Mouse (Mus musculus) limb, embryonic 14.5 days (tissue): Measurements from ENCODE around the gene Tmcc3. TPM values are rescaled to one million over a fixed set of nuclear protein-coding genes. Genes with fewer than 3 reads are reported as not detected.

Source experiments
- ATAC-seq: fragments of 200-750 bp; cut with Nextera tagmentation; 2 replicates; pipeline ENCODE4 v1.8.0; 2017; ENCODE audit warnings: low read depth, moderate number of reproducible peaks, moderate TSS enrichment; ENCODE audit not compliant: low FRiP score
- DNase-seq: peaks from one replicate; pipeline ENCODE4 v3.0.0-alpha.2; 2015; ENCODE audit warnings: low spot score
- H3K27ac ChIP-seq: fragments of 300-500 bp; sonication (generic); replicated peaks from 2 replicates; pipeline ENCODE4 v1.5.1; 2014; ENCODE audit warnings: low read depth, mild to moderate bottlenecking, low read length, moderate library complexity, mixed read lengths
- H3K27me3 ChIP-seq: fragments of 300-500 bp; sonication (generic); 2 replicates; pipeline ENCODE4 v1.6.1; 2014; ENCODE audit warnings: low read length, mixed read lengths; ENCODE audit not compliant: control insufficient read depth, insufficient read depth
- H3K36me3 ChIP-seq: fragments of 300-500 bp; sonication (generic); 2 replicates; pipeline ENCODE4 v1.6.1; 2014; ENCODE audit warnings: mild to moderate bottlenecking, low read length, moderate library complexity, mixed read lengths; ENCODE audit not compliant: control insufficient read depth, insufficient read depth
- H3K4me1 ChIP-seq: fragments of 300-500 bp; sonication (generic); 2 replicates; pipeline ENCODE4 v1.6.1; 2014; ENCODE audit warnings: antibody characterized with exemption, low read length, mixed read lengths; ENCODE audit not compliant: control insufficient read depth, insufficient read depth
- H3K4me2 ChIP-seq: fragments of 300-500 bp; sonication (generic); replicated peaks from 2 replicates; pipeline ENCODE4 v1.6.1; 2014; ENCODE audit warnings: low read depth, mild to moderate bottlenecking, low read length, moderate library complexity; ENCODE audit not compliant: severe bottlenecking
- H3K4me3 ChIP-seq: fragments of 300-500 bp; sonication (generic); replicated peaks from 2 replicates; pipeline ENCODE4 v1.5.1; 2014; ENCODE audit warnings: low read length
- H3K9ac ChIP-seq: fragments of 300-500 bp; sonication (generic); 2 replicates; pipeline ENCODE4 v1.6.1; 2014; ENCODE audit warnings: mild to moderate bottlenecking, low read depth, low read length, moderate library complexity; ENCODE audit not compliant: severe bottlenecking
- H3K9me3 ChIP-seq: fragments of 300-500 bp; sonication (generic); 2 replicates; pipeline ENCODE4 v1.6.1; 2016; ENCODE audit warnings: low read length; ENCODE audit not compliant: control insufficient read depth
- POLR2A ChIP-seq: fragments of 200-500 bp; IDR thresholded peaks from 2 replicates; pipeline ENCODE4 v1.8.0; 2012; ENCODE audit warnings: inconsistent platforms, mild to moderate bottlenecking, moderate library complexity, borderline replicate concordance; ENCODE audit not compliant: insufficient read depth, insufficient read length; ENCODE audit errors: extremely low read depth
- WGBS: fragments of 180-500 bp; shearing (Covaris S2); extraction: QIAGEN DNeasy Blood & Tissue Kit; methylation state at CpG from one replicate; pipeline ENCODE4 v1.1.7; 2014; 5-methylcytosine and 5-hydroxymethylcytosine counted together
- polyA plus RNA-seq, 2 experiments: library from polyadenylated mRNA; depleted of rRNA in 1 of 2; stranded (reverse) in 1 of 2; unstranded in 1 of 2; fragments of >200 nt; fragmentation: Nextera tagmentation in 1 of 2; extraction: Ambion mirVana in 1 of 2; gene quantifications; 2 replicates each; pipeline versions ENCODE4 v1.2.1 to v1.2.3; 2012 to 2014

Tmcc3 gene
- polyA plus RNA-seq, 2 experiments: 10.5 to 18.2 TPM

- Histone ChIP-seq H3K27ac (no peak overlapping the region), H3K4me2 (no peak overlapping the region), H3K4me3 (no peak overlapping the region), H3K4me1 (no peaks in the 10 kb centered on the region), H3K9me3 (no peaks in the 10 kb centered on the region), H3K36me3 (no peaks in the 10 kb centered on the region), H3K9ac (no peak overlapping the region), H3K27me3 (no peaks in the 10 kb centered on the region)
- ATAC-seq (no peak), DNase-seq (no peak)
- no peak for TF ChIP-seq POLR2A
- WGBS: 50% methylated on average over 11 of the region's 11 CpGs
Measured at GRCm38 (mm10) chr10:94397833-94398596, 86.3 kb downstream of the Tmcc3 start.

DNA sequence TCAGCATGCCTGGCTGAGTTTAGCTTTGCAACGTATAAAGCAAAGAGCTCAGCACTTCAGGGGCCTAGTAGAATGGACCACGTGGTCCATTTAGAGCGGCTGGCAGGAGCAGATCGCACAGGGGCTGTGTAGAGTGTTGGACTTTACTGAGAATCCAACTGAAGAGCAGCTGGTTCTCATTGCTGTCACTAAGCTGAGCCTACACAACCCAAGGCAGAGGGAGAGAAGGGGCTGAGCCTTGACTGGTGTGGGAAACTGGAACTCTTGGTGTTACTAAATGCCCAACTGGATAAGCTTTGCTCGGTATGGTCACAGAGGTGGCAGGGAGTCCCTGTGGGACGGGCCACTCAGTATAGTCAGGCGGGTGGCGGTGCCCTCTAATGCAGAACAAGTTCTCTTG, 89.1 kb downstream of the Tmcc3 start:
- no peak for DNase-seq
- no peak for TF ChIP-seq POLR2A
- 84% methylated on average over 8 of the region's 8 CpGs for WGBS

GRCm38 (mm10) chr10:94405456-94405855, 93.7 kb downstream of the Tmcc3 start:
- Histone ChIP-seq H3K4me3 (no peak overlapping the region), H3K36me3 (no peaks in the 10 kb centered on the region), H3K4me1 (peaks cover 8% of the 10 kb centered on the region), H3K4me2 (no peak overlapping the region), H3K27me3 (no peaks in the 10 kb centered on the region), H3K9ac (no peak overlapping the region), H3K27ac (no peak overlapping the region), H3K9me3 (no peaks in the 10 kb centered on the region)
- no peak for ATAC-seq
- TF ChIP-seq POLR2A: no peak
- 67% methylated on average over 3 of the region's 3 CpGs for whole genome bisulfite sequencing
- no peak for DNase-seq

More for the DNA sequence above, 89.1 kb downstream of the Tmcc3 start:
- no peaks in the 10 kb centered on the region for H3K36me3 ChIP-seq
- no peak overlapping the region for H3K4me2 ChIP-seq
- H3K9ac ChIP-seq: no peak overlapping the region
- H3K9me3 ChIP-seq: no peaks in the 10 kb centered on the region
- H3K4me1 ChIP-seq: no peaks in the 10 kb centered on the region
- H3K4me3 ChIP-seq: no peak overlapping the region
- no peak for ATAC-seq
- no peak overlapping the region for H3K27ac ChIP-seq
- H3K27me3 ChIP-seq: no peaks in the 10 kb centered on the region

GRCm38 (mm10) chr10:94406821-94407220, 95.1 kb downstream of the Tmcc3 start:
- Histone ChIP-seq H3K27me3 (no peaks in the 10 kb centered on the region), H3K4me1 (peaks cover 8% of the 10 kb centered on the region), H3K9me3 (no peaks in the 10 kb centered on the region), H3K4me3 (no peak overlapping the region), H3K36me3 (no peaks in the 10 kb centered on the region), H3K9ac (no peak overlapping the region), H3K4me2 (no peak overlapping the region), H3K27ac (no peak overlapping the region)
- ATAC-seq: no peak
- TF ChIP-seq POLR2A: no peak
- WGBS: 85% methylated on average over 7 of the region's 7 CpGs
- no peak for DNase-seq

- no peak overlapping the region for H3K9ac ChIP-seq
- peak; percentile 89 for ATAC-seq
Measured at GRCm38 (mm10) chr10:94408356-94409146, 96.8 kb downstream of the Tmcc3 start.

More at GRCm38 (mm10) chr10:94408356-94409146, 96.8 kb downstream of the Tmcc3 start:
- no peaks in the 10 kb centered on the region for H3K9me3 ChIP-seq
- WGBS: 19% methylated on average over 22 of the region's 22 CpGs
- peaks cover 14% of the 10 kb centered on the region for H3K4me1 ChIP-seq
- peak overlapping the region; percentile 21; the same call in 1 of the 2 replicates for H3K4me3 ChIP-seq
- H3K36me3 ChIP-seq: no peaks in the 10 kb centered on the region
- no peak overlapping the region for H3K27ac ChIP-seq
- TF ChIP-seq POLR2A: no peak
- H3K27me3 ChIP-seq: no peaks in the 10 kb centered on the region
- DNase-seq: peak; percentile 88
- peak overlapping the region; percentile 46 for H3K4me2 ChIP-seq
